Mouse (Mus musculus): ENCODE measurements around the gene Arrb2. TPM values are rescaled to one million over a fixed set of nuclear protein-coding genes. Genes with fewer than 3 reads are reported as not detected.
"Not testable (repeated sequence)": the region's sequence is repeated elsewhere in the genome, so short reads cannot be mapped to it uniquely, and the experiment has no call there.

Arrb2 gene
- total RNA-seq, 2 experiments from 2014 or later: 75.3 to 76.9 TPM

- DNase-seq (ENCODE audit: extremely low spot score in 1 of 2, low spot score in 2 of 2): no peak
- intact Hi-C loops (cut with DNase I): no loop called here
Observed at GRCm38 (mm10) chr11:70472716-70473115, 40.3 kb downstream of the Arrb2 start.

- DNase-seq (ENCODE audit: extremely low spot score in 1 of 2, low spot score in 2 of 2); intact Hi-C loops (cut with DNase I): not testable (repeated sequence)
Observed at GRCm38 (mm10) chr11:70473291-70473690, 40.9 kb downstream of the Arrb2 start.

- no peak for DNase-seq (ENCODE audit: extremely low spot score in 1 of 2, low spot score in 2 of 2)
- intact Hi-C loops (cut with DNase I): no loop called here
Observed at GRCm38 (mm10) chr11:70474872-70475534, 42.6 kb downstream of the Arrb2 start.

GRCm38 (mm10) chr11:70485498-70485897 lies 53.1 kb downstream of the Arrb2 start:
- intact Hi-C loops (cut with DNase I): no loop called here
- DNase-seq (ENCODE audit: extremely low spot score in 1 of 2, low spot score in 2 of 2): no peak

GRCm38 (mm10) chr11:70487816-70488215 lies 55.4 kb downstream of the Arrb2 start:
- no peak for DNase-seq (ENCODE audit: extremely low spot score in 1 of 2, low spot score in 2 of 2)
- intact Hi-C loops (cut with DNase I): no loop called here

- no peak for DNase-seq (ENCODE audit: extremely low spot score in 1 of 2, low spot score in 2 of 2)
- intact Hi-C loops (cut with DNase I): no loop called here
Observed at GRCm38 (mm10) chr11:70489138-70489537, 56.7 kb downstream of the Arrb2 start.

GRCm38 (mm10) chr11:70489684-70490083 lies 57.2 kb downstream of the Arrb2 start:
- intact Hi-C loops (cut with DNase I): no loop called here
- no peak for DNase-seq (ENCODE audit: extremely low spot score in 1 of 2, low spot score in 2 of 2)

Small RNA genes lying within 50 kb of the gene (microRNA-seq; reads per million reads assigned to microRNA genes)
- gene Mir7115: 5.5 reads per million, percentile 19 among the genes with 10 or more reads in this experiment

Other genes starting within 250 kb of the Arrb2 start
- gene Slc16a11, start 219.9 kb upstream of the Arrb2 start, total RNA-seq (2021): 10 to 100 TPM; 33.9 to 37.1 TPM
- 10 to 100 TPM in 1 of 2 experiments, 1 to 10 TPM in 1; 8.9 to 10.6 TPM for gene Slc16a13, start 211.6 kb upstream of the Arrb2 start, total RNA-seq (2021)
- gene Bcl6b, start 202.8 kb upstream of the Arrb2 start, total RNA-seq (2021): 1 to 10 TPM; 7.1 to 8.6 TPM
- 10 to 100 TPM; 53.7 to 54.1 TPM for gene 0610010K14Rik, start 194.7 kb upstream of the Arrb2 start, total RNA-seq (2021)
- gene Gm21988, start 192.8 kb upstream of the Arrb2 start, total RNA-seq (2021): 1 to 10 TPM; 6.0 to 8.7 TPM
- gene Rnasek, start 192.8 kb upstream of the Arrb2 start, total RNA-seq (2021): 100 to 1,000 TPM; 279 to 285 TPM
- gene Alox12, start 177.3 kb upstream of the Arrb2 start, total RNA-seq (2021): under 1 TPM; 0.32 to 0.41 TPM
- under 1 TPM; 0.20 to 0.45 TPM for gene Alox12e, start 110.0 kb upstream of the Arrb2 start, total RNA-seq (2021)
- gene Alox15, start 80.6 kb upstream of the Arrb2 start, total RNA-seq (2021): not detected
- gene Pelp1, start 22.6 kb upstream of the Arrb2 start, total RNA-seq (2021): 10 to 100 TPM; 48.1 to 48.6 TPM
- 10 to 100 TPM; 20.7 to 23.1 TPM for gene Med11, start 19.3 kb downstream of the Arrb2 start, total RNA-seq (2021)
- 1 to 10 TPM; 1.0 to 1.1 TPM for gene Zmynd15, start 26.8 kb downstream of the Arrb2 start, total RNA-seq (2021)
- gene Cxcl16, start 27.3 kb downstream of the Arrb2 start, total RNA-seq (2021): under 1 TPM; 0.69 to 0.71 TPM
- gene Tm4sf5, start 72.6 kb downstream of the Arrb2 start, total RNA-seq (2021): 1 to 10 TPM; 1.4 to 1.5 TPM
- gene Vmo1, start 82.0 kb downstream of the Arrb2 start, total RNA-seq (2021): not detected
- not detected for gene Gltpd2, start 86.6 kb downstream of the Arrb2 start, total RNA-seq (2021)
- gene Psmb6, start 92.7 kb downstream of the Arrb2 start, total RNA-seq (2021): 100 to 1,000 TPM; 218 to 220 TPM
- not detected for gene Gm40193, start 100.3 kb downstream of the Arrb2 start, total RNA-seq (2021)
- 10 to 100 TPM; 21.4 to 24.5 TPM for gene Pld2, start 107.4 kb downstream of the Arrb2 start, total RNA-seq (2021)
- gene Mink1, start 130.2 kb downstream of the Arrb2 start, total RNA-seq (2021): 100 to 1,000 TPM; 252 to 262 TPM
- 1 to 10 TPM in 1 of 2 experiments, under 1 TPM in 1; 0.45 to 1.1 TPM for gene 4930544D05Rik, start 183.2 kb downstream of the Arrb2 start, total RNA-seq (2021)
- gene Chrne, start 186.6 kb downstream of the Arrb2 start, total RNA-seq (2021): under 1 TPM in 1 of 2 experiments, not detected in 1; 0.75 TPM
- not detected for gene Gp1ba, start 206.5 kb downstream of the Arrb2 start, total RNA-seq (2021)
- gene Rnf167, start 214.6 kb downstream of the Arrb2 start, total RNA-seq (2021): 10 to 100 TPM; 62.2 to 62.7 TPM
- gene Slc25a11, start 214.8 kb downstream of the Arrb2 start, total RNA-seq (2021): 100 to 1,000 TPM; 112 to 121 TPM
- gene Pfn1, start 222.0 kb downstream of the Arrb2 start, total RNA-seq (2021): 100 to 1,000 TPM; 286 to 295 TPM
- 10 to 100 TPM in 1 of 2 experiments, 1 to 10 TPM in 1; 9.2 to 10.9 TPM for gene Eno3, start 224.6 kb downstream of the Arrb2 start, total RNA-seq (2021)
- 10 to 100 TPM; 50.1 to 52.9 TPM for gene Spag7, start 236.8 kb downstream of the Arrb2 start, total RNA-seq (2021)

Measured in left cerebral cortex, postnatal 10 days (tissue).